Mouse (Mus musculus) gastrocnemius, postnatal 4 days (tissue): ENCODE measurements around the gene Mrpl43. TPM values are rescaled to one million over a fixed set of nuclear protein-coding genes. Genes with fewer than 3 reads are reported as not detected.

ENCODE experiments used
- DNase-seq, 2 experiments: peaks; one replicate each; pipeline ENCODE4 v3.0.0; 2021 to 2022; ENCODE audit warnings: low spot score in 2 of 2, mixed read lengths in 2 of 2
- total RNA-seq, 2 experiments: library from RNA; stranded (reverse); gene quantifications; 2 replicates each; pipeline ENCODE4 v1.2.3; 2021

Mrpl43 gene
- total RNA-seq, 2 experiments from 2014 or later, result 34.8 to 37.5 TPM

GRCm38 (mm10) chr19:44982477-44983115, 23.6 kb downstream of the Mrpl43 start:
- no peak for DNase-seq

DNA sequence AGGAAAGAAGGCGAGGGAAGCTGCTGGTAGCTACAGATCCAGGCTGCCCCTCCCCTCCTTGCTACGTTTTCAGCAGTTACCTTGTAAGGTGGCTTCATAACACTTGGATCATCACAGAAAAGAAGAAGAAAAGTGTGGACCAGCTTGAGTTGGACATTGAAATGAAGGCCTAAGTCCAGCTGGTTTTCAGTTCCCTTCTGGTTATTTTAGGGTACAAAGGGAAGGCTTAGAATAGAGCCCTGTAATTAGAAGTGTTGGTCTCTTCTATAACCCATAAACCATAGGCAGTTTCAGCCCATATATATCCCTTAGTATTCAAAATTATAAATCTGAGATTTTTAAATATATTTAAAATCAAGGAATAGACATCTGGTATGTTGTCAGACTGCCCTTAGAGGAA, 25.5 kb downstream of the Mrpl43 start:
- no peak for DNase-seq

DNA sequence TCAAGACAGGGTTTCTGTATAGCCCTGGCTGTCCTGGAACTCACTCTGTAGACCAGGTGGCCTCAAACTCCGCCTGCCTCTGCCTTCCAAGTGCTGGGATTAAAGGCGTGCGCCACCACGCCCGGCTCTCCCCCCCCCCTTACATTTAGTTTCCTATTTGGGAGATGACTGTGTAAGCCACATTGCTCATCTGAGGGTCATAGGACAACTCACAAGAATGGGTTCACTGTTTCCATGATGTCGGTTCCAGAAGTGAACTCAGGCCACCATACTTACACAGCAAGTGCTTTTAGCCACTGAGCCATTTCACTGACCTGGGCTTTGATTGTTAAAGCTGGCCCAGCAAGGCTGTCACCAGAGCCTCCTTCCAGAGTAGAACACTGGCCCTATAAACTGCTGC, 29.1 kb downstream of the Mrpl43 start:
- no peak for DNase-seq

- DNase-seq, result no peak
These were observed 29.6 kb downstream of the Mrpl43 start for GRCm38 (mm10) chr19:44976636-44977035.

DNA sequence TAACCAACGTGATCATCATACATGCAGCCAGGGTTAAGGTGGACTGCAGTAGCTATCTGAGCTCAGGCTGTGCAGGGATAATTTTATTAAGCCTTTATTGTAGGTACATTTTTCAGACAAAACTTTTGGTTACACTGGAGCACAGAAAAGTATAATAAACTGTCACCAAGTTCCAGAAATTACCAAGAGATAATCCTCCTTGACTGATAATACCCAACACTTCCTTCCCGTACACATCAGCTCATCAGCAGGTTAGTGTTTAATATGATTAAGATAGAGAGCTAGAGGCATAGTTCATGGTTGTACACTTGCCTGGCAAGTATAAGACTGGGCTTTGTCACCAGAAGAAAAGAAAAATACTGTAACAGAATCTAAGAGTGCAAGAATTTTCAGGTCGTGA, 37.9 kb downstream of the Mrpl43 start:
- DNase-seq, result no peak

DNA sequence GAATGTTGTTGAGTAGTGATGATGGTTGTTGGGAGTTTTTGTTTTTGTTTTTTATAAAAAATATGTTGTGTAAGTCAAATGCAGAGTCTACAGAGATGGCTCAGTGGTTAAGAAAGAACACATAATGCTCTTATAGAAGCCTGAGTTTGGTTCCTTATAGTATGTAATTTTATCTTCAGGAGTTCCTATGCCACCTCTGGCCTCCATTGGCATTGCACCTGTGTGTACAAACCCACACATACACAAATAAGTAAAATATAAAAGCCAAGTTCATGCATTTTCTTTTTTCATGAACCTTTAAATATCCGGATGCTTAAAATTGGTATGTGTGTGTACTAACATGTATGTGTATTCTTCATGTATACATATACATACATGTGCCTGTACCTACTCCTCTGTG, 40.3 kb downstream of the Mrpl43 start:
- no peak for DNase-seq

GRCm38 (mm10) chr19:44959633-44960032, 46.6 kb downstream of the Mrpl43 start:
- DNase-seq, result no peak

Other genes with a start within 250 kb of the Mrpl43 start
- 10 to 100 TPM; 46.8 to 52.4 TPM for gene Slf2, start 75.3 kb downstream of the Mrpl43 start, total RNA-seq
- 1 to 10 TPM; 2.5 to 3.4 TPM for gene Sema4g, start 17.3 kb downstream of the Mrpl43 start, total RNA-seq
- gene Twnk, start 779 bp downstream of the Mrpl43 start, total RNA-seq, result 10 to 100 TPM; 14.6 to 14.9 TPM
- 10 to 100 TPM; 58.5 to 59.4 TPM for gene Lzts2, start 8.0 kb upstream of the Mrpl43 start, total RNA-seq
- 1 to 10 TPM; 1.2 to 2.0 TPM for gene Pdzd7, start 39.3 kb upstream of the Mrpl43 start, total RNA-seq
- 10 to 100 TPM; 24.1 to 25.2 TPM for gene Sfxn3, start 41.1 kb upstream of the Mrpl43 start, total RNA-seq
- gene Kazald1, start 68.8 kb upstream of the Mrpl43 start, total RNA-seq, result 1 to 10 TPM; 8.0 to 8.9 TPM
- gene Tlx1, start 144.2 kb upstream of the Mrpl43 start, total RNA-seq, result under 1 TPM in 1 of 2 experiments, not detected in 1; 0.31 TPM
- 10 to 100 TPM; 24.2 to 26.0 TPM for gene Lbx1, start 229.4 kb upstream of the Mrpl43 start, total RNA-seq